Mouse (Mus musculus) liver, adult 10 weeks (tissue): ENCODE measurements around the gene 4930523C07Rik. TPM values are rescaled to one million over a fixed set of nuclear protein-coding genes. Genes with fewer than 3 reads are reported as not detected.

Experiments
- polyA plus RNA-seq: library from polyadenylated mRNA; stranded (reverse); fragments of 350-450 nt; fragmentation: Illumina TruSeq; extraction: RNeasy Lipid Tissue Mini Kit (QIAGEN cat#74804); gene quantifications from one replicate; pipeline ENCODE4 v1.2.3, GENCODE M21; 2014; ENCODE audit warnings: low read depth, low replicate concordance

The 4930523C07Rik gene
- polyA plus RNA-seq: 7.2 TPM

GRCm38 (mm10) chr1:160044237-160045021 is at the start of gene 4930523C07Rik:
Gene 4930523C07Rik, plus strand, starts transcription at chr1:160044382.

Other genes starting within 250 kb of the 4930523C07Rik start
- gene Tnn, start 109.2 kb downstream of the 4930523C07Rik start, polyA plus RNA-seq: not detected
- gene Mrps14, start 150.8 kb downstream of the 4930523C07Rik start, polyA plus RNA-seq: 37.1 TPM
- 91.0 TPM for gene Cacybp, start 168.5 kb downstream of the 4930523C07Rik start, polyA plus RNA-seq